Mouse (Mus musculus) midbrain, embryonic 15.5 days (tissue): ENCODE data around the gene Card9. TPM values are rescaled to one million over a fixed set of nuclear protein-coding genes. Genes with fewer than 3 reads are reported as not detected.
A peak's percentile ranks its signal among the peaks of the same experiment; 100 is the strongest.
"Not testable (repeated sequence)": the region's sequence is repeated elsewhere in the genome, so short reads cannot be mapped to it uniquely, and the experiment has no call there.

Experiments used
- ATAC-seq: fragments of 200-750 bp; cut with Nextera tagmentation; replicated peaks from 2 replicates; pipeline ENCODE4 v1.8.0; 2017; ENCODE audit warnings: moderate TSS enrichment
- H3K27ac ChIP-seq: fragments of 300-500 bp; sonication (generic); 2 replicates; pipeline ENCODE4 v1.5.1; 2015; ENCODE audit warnings: mild to moderate bottlenecking, inconsistent platforms
- H3K27me3 ChIP-seq: fragments of 300-500 bp; sonication (generic); replicated peaks from 2 replicates; pipeline ENCODE4 v1.6.1; 2015; ENCODE audit warnings: inconsistent platforms
- H3K36me3 ChIP-seq: fragments of 300-500 bp; sonication (generic); replicated peaks from 2 replicates; pipeline ENCODE4 v1.6.1; 2015; ENCODE audit warnings: inconsistent platforms
- H3K4me1 ChIP-seq: fragments of 300-500 bp; sonication (generic); 2 replicates; pipeline ENCODE4 v1.6.1; 2015; ENCODE audit warnings: inconsistent platforms
- H3K4me2 ChIP-seq: fragments of 300-500 bp; sonication (generic); 2 replicates; pipeline ENCODE4 v1.6.1; 2015; ENCODE audit warnings: inconsistent platforms, mild to moderate bottlenecking, moderate library complexity
- H3K4me3 ChIP-seq: fragments of 300-500 bp; sonication (generic); 2 replicates; pipeline ENCODE4 v1.5.1; 2015; ENCODE audit warnings: mild to moderate bottlenecking, inconsistent platforms
- H3K9ac ChIP-seq: fragments of 300-500 bp; sonication (generic); 2 replicates; pipeline ENCODE4 v1.6.1; 2015; ENCODE audit warnings: mild to moderate bottlenecking, inconsistent platforms
- H3K9me3 ChIP-seq: fragments of 300-500 bp; sonication (generic); 2 replicates; pipeline ENCODE4 v1.6.1; 2016; ENCODE audit warnings: inconsistent platforms
- WGBS: fragments of 180-500 bp; shearing (Covaris S2); methylation state at CpG from one replicate; pipeline ENCODE4 v1.1.7; 2015; ENCODE audit warnings: mixed read lengths; 5-methylcytosine and 5-hydroxymethylcytosine counted together
- polyA plus RNA-seq: library from polyadenylated mRNA; unstranded; fragments of >200 nt; fragmentation: Nextera tagmentation; extraction: Ambion mirVana; gene quantifications from 2 replicates; pipeline ENCODE4 v1.2.1, GENCODE M21; 2015

Card9 gene
- polyA plus RNA-seq, 1 experiment from 2014 or later, result 2.9 TPM

GRCm38 (mm10) chr2:26389154-26389690, 28.5 kb upstream of the Card9 start, which contains the start of the genes Entr1 and Pmpca:
TSS of gene Entr1 (minus strand) at chr2:26389316.
TSS of gene Pmpca (plus strand) at chr2:26389339.
- Histone ChIP-seq H3K27me3 (no peaks in the 10 kb centered on the region), H3K27ac (peak within 1 kb of the TSS; percentile 77), H3K4me3 (peak within 1 kb of the TSS; percentile 86), H3K4me1 (peaks cover 23% of the 10 kb centered on the region), H3K36me3 (peaks cover 60% of the 10 kb centered on the region), H3K9ac (peak within 1 kb of the TSS; percentile 90), H3K9me3 (no peaks in the 10 kb centered on the region), H3K4me2 (peak within 1 kb of the TSS; percentile 96)
- under 1% methylated on average over 60 of the region's 60 CpGs for WGBS
- ATAC-seq, result peak; percentile 93

- ATAC-seq, result peak; percentile 59
- Histone ChIP-seq H3K36me3 (peaks cover 59% of the 10 kb centered on the region), H3K27me3 (no peaks in the 10 kb centered on the region), H3K9me3 (no peaks in the 10 kb centered on the region), H3K9ac (peak overlapping the region; percentile 90), H3K4me3 (peak overlapping the region; percentile 86), H3K4me1 (peaks cover 23% of the 10 kb centered on the region), H3K4me2 (peak overlapping the region; percentile 96), H3K27ac (peak overlapping the region; percentile 77)
- WGBS, result under 1% methylated on average over 45 of the region's 45 CpGs
Measured at GRCm38 (mm10) chr2:26388682-26389153, 28.0 kb upstream of the Card9 start.

GRCm38 (mm10) chr2:26387713-26388112, 27.0 kb upstream of the Card9 start:
- H3K27me3 ChIP-seq, result no peaks in the 10 kb centered on the region
- no peak overlapping the region for H3K27ac ChIP-seq
- peaks cover 56% of the 10 kb centered on the region for H3K36me3 ChIP-seq
- no peak overlapping the region for H3K9ac ChIP-seq
- H3K4me1 ChIP-seq, result peaks cover 23% of the 10 kb centered on the region
- no peaks in the 10 kb centered on the region for H3K9me3 ChIP-seq
- ATAC-seq, result no peak
- peak overlapping the region; percentile 96 for H3K4me2 ChIP-seq
- H3K4me3 ChIP-seq, result peak overlapping the region; percentile 86
- WGBS, result 93% methylated on average over 3 of the region's 3 CpGs

DNA sequence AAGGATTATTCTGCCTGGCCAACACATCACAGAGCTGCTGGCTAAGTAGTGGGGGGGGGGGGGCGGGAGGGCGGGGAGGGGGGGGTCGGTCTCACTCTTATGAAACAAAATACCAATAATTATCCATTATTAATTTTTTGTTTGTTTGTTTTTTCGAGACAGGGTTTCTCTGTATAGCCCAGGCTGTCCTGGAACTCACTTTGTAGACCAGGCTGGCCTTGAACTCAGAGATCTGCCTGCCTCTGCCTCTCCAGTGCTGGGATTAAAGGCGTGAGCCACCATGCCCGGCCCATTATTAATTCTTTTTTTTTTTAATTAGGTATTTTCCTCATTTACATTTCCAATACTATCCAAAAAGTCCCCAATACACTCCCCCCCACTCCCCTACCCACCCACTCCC, 20.2 kb upstream of the Card9 start:
- Histone ChIP-seq H3K36me3 (peaks cover 56% of the 10 kb centered on the region), H3K4me1 (peaks cover 23% of the 10 kb centered on the region), H3K4me2 (peak overlapping the region; percentile 99), H3K4me3 (peak overlapping the region; percentile 87), H3K27ac (peak overlapping the region; percentile 64), H3K9ac (peak overlapping the region; percentile 84)
- H3K27me3 ChIP-seq, H3K9me3 ChIP-seq: not testable (repeated sequence)
- ATAC-seq, result peak; percentile 48
- WGBS, result 32% methylated on average over 6 of the region's 6 CpGs

DNA sequence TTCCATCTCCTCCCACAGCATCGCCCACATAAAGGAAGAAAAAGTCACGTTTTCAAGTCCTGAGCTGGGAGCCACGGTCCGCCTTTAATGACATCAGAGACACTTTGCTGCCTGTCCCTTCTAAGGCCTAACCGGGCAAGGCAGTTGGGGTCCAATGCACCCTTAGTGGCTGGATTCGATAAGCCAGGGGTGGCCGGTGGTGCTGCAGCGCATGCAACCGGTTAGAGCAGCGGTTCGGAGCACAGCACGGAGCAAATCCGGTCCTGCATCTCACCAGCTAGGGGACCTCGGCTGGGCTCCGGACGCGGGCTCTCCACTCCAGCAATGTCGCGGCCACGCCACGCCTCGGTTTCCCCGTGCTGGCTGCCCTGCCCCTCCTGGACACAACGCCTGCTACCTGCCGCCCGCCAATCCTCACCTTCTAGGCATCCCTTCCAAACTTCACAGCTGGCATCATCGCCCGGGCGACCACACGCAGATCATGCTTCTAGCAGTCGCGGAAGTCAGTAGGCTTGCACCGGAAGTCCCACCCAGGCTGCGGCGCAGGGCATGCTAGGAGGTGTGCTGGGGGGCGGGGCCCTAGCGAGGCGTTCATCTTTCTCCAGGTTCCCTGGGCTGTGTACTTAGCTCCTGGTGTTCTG, 19.5 kb upstream of the Card9 start, which contains the start of gene Snapc4:
Snapc4 (minus strand) TSS at position 523 of the 641 bp plus-strand sequence.
- WGBS, result 0% methylated on average over 38 of the region's 38 CpGs
- H3K36me3 ChIP-seq, result peaks cover 54% of the 10 kb centered on the region

DNA sequence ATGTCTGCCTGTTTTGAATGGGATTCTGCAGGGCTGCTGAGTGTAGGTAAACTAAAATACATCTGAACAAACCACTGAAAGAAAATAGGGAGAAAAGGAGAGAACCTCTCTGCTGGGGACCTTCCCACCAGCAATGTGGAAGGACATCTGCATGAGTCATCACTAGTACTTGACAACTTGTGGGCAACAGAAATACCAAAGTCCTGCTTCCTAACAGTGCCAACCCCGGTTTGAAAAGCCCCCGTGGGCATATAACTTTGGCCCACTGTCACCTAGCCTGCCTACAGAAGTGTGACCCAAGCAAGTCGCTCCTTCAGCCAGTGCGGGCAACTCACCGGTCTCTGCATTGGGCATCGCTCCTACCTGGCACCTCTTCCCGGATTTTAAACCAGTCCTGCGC, 11.7 kb upstream of the Card9 start:
- H3K9ac ChIP-seq, result no peak overlapping the region
- H3K27ac ChIP-seq, result no peak overlapping the region
- no peaks in the 10 kb centered on the region for H3K27me3 ChIP-seq
- WGBS, result 96% methylated on average over 8 of the region's 8 CpGs
- H3K4me3 ChIP-seq, result no peak overlapping the region
- H3K36me3 ChIP-seq, result peaks cover 87% of the 10 kb centered on the region
- H3K4me2 ChIP-seq, result no peak overlapping the region
- no peak for ATAC-seq
- H3K9me3 ChIP-seq, result no peaks in the 10 kb centered on the region
- H3K4me1 ChIP-seq, result no peaks in the 10 kb centered on the region

More for the DNA sequence above, 19.5 kb upstream of the Card9 start, which contains the start of gene Snapc4:
- Histone ChIP-seq H3K9ac (peak within 1 kb of the TSS; percentile 84), H3K4me2 (peak within 1 kb of the TSS; percentile 99), H3K4me3 (peak within 1 kb of the TSS; percentile 87), H3K27ac (peak within 1 kb of the TSS; percentile 64), H3K4me1 (peaks cover 23% of the 10 kb centered on the region), H3K9me3 (no peaks in the 10 kb centered on the region), H3K27me3 (no peaks in the 10 kb centered on the region)
- peak; percentile 98 for ATAC-seq

- no peak overlapping the region for H3K4me3 ChIP-seq
Measured at GRCm38 (mm10) chr2:26368572-26368971, 7.9 kb upstream of the Card9 start.

GRCm38 (mm10) chr2:26367911-26368310, 7.2 kb upstream of the Card9 start:
- Histone ChIP-seq H3K9ac (no peak overlapping the region), H3K27ac (no peak overlapping the region), H3K4me1 (no peaks in the 10 kb centered on the region), H3K9me3 (no peaks in the 10 kb centered on the region), H3K36me3 (peaks cover 72% of the 10 kb centered on the region), H3K4me3 (no peak overlapping the region), H3K4me2 (no peak overlapping the region), H3K27me3 (no peaks in the 10 kb centered on the region)
- 95% methylated on average over 6 of the region's 6 CpGs for WGBS
- no peak for ATAC-seq

More at GRCm38 (mm10) chr2:26368572-26368971, 7.9 kb upstream of the Card9 start:
- Histone ChIP-seq H3K9me3 (no peaks in the 10 kb centered on the region), H3K27me3 (no peaks in the 10 kb centered on the region), H3K4me2 (no peak overlapping the region), H3K4me1 (no peaks in the 10 kb centered on the region), H3K27ac (no peak overlapping the region), H3K36me3 (peaks cover 79% of the 10 kb centered on the region), H3K9ac (no peak overlapping the region)
- ATAC-seq, result no peak
- 90% methylated on average over 1 of the region's 1 CpGs for WGBS

- no peaks in the 10 kb centered on the region for H3K9me3 ChIP-seq
- no peak overlapping the region for H3K4me2 ChIP-seq
- no peaks in the 10 kb centered on the region for H3K27me3 ChIP-seq
- H3K9ac ChIP-seq, result no peak overlapping the region
- H3K4me3 ChIP-seq, result no peak overlapping the region
- H3K36me3 ChIP-seq, result peaks cover 43% of the 10 kb centered on the region
- no peaks in the 10 kb centered on the region for H3K4me1 ChIP-seq
- ATAC-seq, result no peak
- 84% methylated on average over 10 of the region's 10 CpGs for WGBS
- no peak overlapping the region for H3K27ac ChIP-seq
Measured at GRCm38 (mm10) chr2:26364738-26365465, 4.2 kb upstream of the Card9 start.

DNA sequence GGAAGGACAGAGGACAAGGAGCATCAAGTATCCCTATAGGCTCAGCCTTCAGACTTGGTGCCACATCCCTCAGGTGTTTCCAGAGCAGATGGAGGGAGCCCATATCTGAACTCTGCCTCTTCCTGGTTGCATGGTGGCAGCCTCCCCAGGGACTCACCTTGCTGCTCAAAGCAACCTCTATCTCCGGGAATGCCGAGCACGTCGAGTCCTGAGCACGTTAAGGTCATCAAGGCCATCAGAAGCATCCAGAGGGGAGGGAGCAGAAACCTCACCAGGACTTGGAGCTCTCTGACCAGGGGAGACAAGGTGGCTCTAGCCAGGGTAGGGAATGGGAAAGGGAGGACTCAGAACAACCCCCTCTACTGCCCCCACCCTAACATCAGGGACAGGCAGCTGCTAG, 2.8 kb upstream of the Card9 start:
- Histone ChIP-seq H3K4me2 (no peak overlapping the region), H3K9me3 (no peaks in the 10 kb centered on the region), H3K9ac (no peak overlapping the region), H3K27ac (no peak overlapping the region), H3K4me1 (no peaks in the 10 kb centered on the region), H3K36me3 (peaks cover 30% of the 10 kb centered on the region), H3K4me3 (no peak overlapping the region), H3K27me3 (no peaks in the 10 kb centered on the region)
- ATAC-seq, result no peak
- 88% methylated on average over 5 of the region's 5 CpGs for WGBS

- H3K9ac ChIP-seq, result no peak overlapping the region
Measured at GRCm38 (mm10) chr2:26362991-26363390, 2.3 kb upstream of the Card9 start.

DNA sequence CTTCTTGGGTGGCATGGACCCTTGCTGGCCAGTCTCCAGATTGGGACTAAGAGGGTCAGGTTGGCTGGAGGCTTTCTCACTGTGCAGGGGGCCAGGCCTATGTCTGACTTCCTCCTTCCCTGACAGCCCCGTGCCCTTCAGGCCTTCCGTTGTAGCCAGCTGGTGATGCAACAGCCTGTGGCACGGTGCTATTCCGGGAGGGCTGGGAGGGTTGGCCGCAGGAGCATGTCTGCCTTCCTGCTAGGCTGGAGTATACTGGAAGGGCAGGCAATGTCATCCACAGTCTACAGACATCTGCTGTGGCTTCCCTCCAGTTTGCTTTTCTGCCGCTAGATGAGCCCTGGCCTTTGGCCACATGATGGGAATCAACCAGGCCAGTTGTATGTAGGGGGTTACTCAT, 735 bp downstream of the Card9 start:
- no peaks in the 10 kb centered on the region for H3K4me1 ChIP-seq
- WGBS, result 89% methylated on average over 6 of the region's 6 CpGs
- ATAC-seq, result no peak

More at GRCm38 (mm10) chr2:26362991-26363390, 2.3 kb upstream of the Card9 start:
- no peak for ATAC-seq
- Histone ChIP-seq H3K4me1 (no peaks in the 10 kb centered on the region), H3K36me3 (peaks cover 28% of the 10 kb centered on the region; the same call in 1 of the 2 replicates), H3K4me2 (no peak overlapping the region), H3K27me3 (no peaks in the 10 kb centered on the region), H3K4me3 (no peak overlapping the region), H3K9me3 (no peaks in the 10 kb centered on the region), H3K27ac (no peak overlapping the region)
- 84% methylated on average over 5 of the region's 5 CpGs for WGBS

More for the DNA sequence above, 735 bp downstream of the Card9 start:
- Histone ChIP-seq H3K27ac (no peak overlapping the region), H3K4me2 (no peak overlapping the region), H3K9me3 (no peaks in the 10 kb centered on the region), H3K36me3 (0 out of 2 replicates have a peak, but pooled peaks cover 5% of the 10 kb centered on the region), H3K9ac (no peak overlapping the region), H3K4me3 (no peak overlapping the region), H3K27me3 (no peaks in the 10 kb centered on the region)
